Mouse (Mus musculus) midbrain, embryonic 16.5 days (tissue): ENCODE results near the gene H1fnt. TPM values are rescaled to one million over a fixed set of nuclear protein-coding genes. Genes with fewer than 3 reads are reported as not detected.

Source experiments
- ATAC-seq: fragments of 200-750 bp; cut with Nextera tagmentation; 2 replicates; pipeline ENCODE4 v1.8.0; 2017; ENCODE audit warnings: moderate TSS enrichment
- H3K27ac ChIP-seq: fragments of 300-500 bp; sonication (generic); 2 replicates; pipeline ENCODE4 v1.5.1; 2014; ENCODE audit warnings: mild to moderate bottlenecking, low read length, mixed read lengths
- H3K27me3 ChIP-seq: fragments of 300-500 bp; sonication (generic); 2 replicates; pipeline ENCODE4 v1.6.1; 2014; ENCODE audit warnings: low read depth, low read length, mixed read lengths; ENCODE audit not compliant: control insufficient read depth, insufficient read depth
- H3K36me3 ChIP-seq: fragments of 300-500 bp; sonication (generic); 2 replicates; pipeline ENCODE4 v1.6.1; 2014; ENCODE audit warnings: mild to moderate bottlenecking, low read length, moderate library complexity, mixed read lengths; ENCODE audit not compliant: control insufficient read depth, insufficient read depth
- H3K4me1 ChIP-seq: fragments of 300-500 bp; sonication (generic); 2 replicates; pipeline ENCODE4 v1.6.1; 2014; ENCODE audit warnings: mild to moderate bottlenecking, low read length, mixed read lengths; ENCODE audit not compliant: control insufficient read depth, insufficient read depth
- H3K4me2 ChIP-seq: fragments of 300-500 bp; sonication (generic); 2 replicates; pipeline ENCODE4 v1.6.1; 2014; ENCODE audit warnings: mild to moderate bottlenecking, low read length, mixed read lengths
- H3K4me3 ChIP-seq: fragments of 300-500 bp; sonication (generic); 2 replicates; pipeline ENCODE4 v1.5.1; 2014; ENCODE audit warnings: low read depth, mild to moderate bottlenecking, low read length, moderate library complexity, mixed read lengths
- H3K9ac ChIP-seq: fragments of 300-500 bp; sonication (generic); 2 replicates; pipeline ENCODE4 v1.6.1; 2014; ENCODE audit warnings: low read depth, low read length, mixed read lengths
- H3K9me3 ChIP-seq: fragments of 300-500 bp; sonication (generic); replicated peaks from 2 replicates; pipeline ENCODE4 v1.6.1; 2014; ENCODE audit warnings: mild to moderate bottlenecking, low read length, mixed read lengths; ENCODE audit not compliant: control insufficient read depth, poor library complexity, severe bottlenecking
- WGBS: fragments of 180-500 bp; shearing (Covaris S2); extraction: QIAGEN DNeasy Blood & Tissue Kit; methylation state at CpG from one replicate; pipeline ENCODE4 v1.1.7; 2014; 5-methylcytosine and 5-hydroxymethylcytosine counted together
- polyA plus RNA-seq: library from polyadenylated mRNA; unstranded; fragments of >200 nt; fragmentation: Nextera tagmentation; extraction: Ambion mirVana; gene quantifications from 2 replicates; pipeline ENCODE4 v1.2.1, GENCODE M21; 2015

H1fnt gene
- not detected in 2 replicates for polyA plus RNA-seq

GRCm38 (mm10) chr15:98257193-98257592 is at the start of gene H1fnt:
TSS of gene H1fnt (minus strand) at chr15:98257293.
- H3K4me2 ChIP-seq, result no peak within 1 kb of the TSS
- H3K9ac ChIP-seq, result no peak within 1 kb of the TSS
- H3K9me3 ChIP-seq, result no peaks in the 10 kb centered on the region
- no peaks in the 10 kb centered on the region for H3K36me3 ChIP-seq
- H3K27ac ChIP-seq, result no peak within 1 kb of the TSS
- no peaks in the 10 kb centered on the region for H3K4me1 ChIP-seq
- no peak within 1 kb of the TSS for H3K4me3 ChIP-seq
- no peaks in the 10 kb centered on the region for H3K27me3 ChIP-seq
- ATAC-seq, result no peak
- 88% methylated on average over 8 of the region's 8 CpGs for WGBS

- 0 out of 2 replicates have a peak, but pooled peaks cover 2% of the 10 kb centered on the region for H3K9me3 ChIP-seq
- 3% methylated on average over 35 of the region's 60 CpGs for WGBS
- peak within 1 kb of the TSS; percentile 91 for H3K9ac ChIP-seq
- peaks cover 4% of the 10 kb centered on the region; the same call in 1 of the 2 replicates for H3K4me1 ChIP-seq
- ATAC-seq, result peak; percentile 86
- peak within 1 kb of the TSS; percentile 47 for H3K27ac ChIP-seq
- H3K36me3 ChIP-seq, result 0 out of 2 replicates have a peak, but pooled peaks cover 3% of the 10 kb centered on the region
- H3K4me3 ChIP-seq, result peak within 1 kb of the TSS; percentile 83
- peak within 1 kb of the TSS; percentile 70 for H3K4me2 ChIP-seq
- H3K27me3 ChIP-seq, result no peaks in the 10 kb centered on the region
These were observed 38.8 kb upstream of the H1fnt start, which contains the start of gene Zfp641 for GRCm38 (mm10) chr15:98295628-98296551. TSS of gene Zfp641 (minus strand) at chr15:98296161.

GRCm38 (mm10) chr15:98293651-98294050 is 36.6 kb upstream of the H1fnt start:
- 89% methylated on average over 8 of the region's 8 CpGs for WGBS
- peaks cover 10% of the 10 kb centered on the region for H3K36me3 ChIP-seq
- H3K27ac ChIP-seq, result no peak overlapping the region
- H3K9me3 ChIP-seq, result no peaks in the 10 kb centered on the region
- H3K4me1 ChIP-seq, result peaks cover 4% of the 10 kb centered on the region; the same call in 1 of the 2 replicates
- no peak for ATAC-seq
- H3K9ac ChIP-seq, result no peak overlapping the region
- no peak overlapping the region for H3K4me2 ChIP-seq
- no peaks in the 10 kb centered on the region for H3K27me3 ChIP-seq
- no peak overlapping the region for H3K4me3 ChIP-seq

GRCm38 (mm10) chr15:98288566-98288965 is 31.5 kb upstream of the H1fnt start:
- 69% methylated on average over 12 of the region's 12 CpGs for WGBS
- Histone ChIP-seq H3K9ac (no peak overlapping the region), H3K4me1 (no peaks in the 10 kb centered on the region), H3K27me3 (no peaks in the 10 kb centered on the region), H3K36me3 (peaks cover 15% of the 10 kb centered on the region), H3K27ac (no peak overlapping the region), H3K9me3 (no peaks in the 10 kb centered on the region), H3K4me2 (no peak overlapping the region), H3K4me3 (no peak overlapping the region)
- ATAC-seq, result no peak

- Histone ChIP-seq H3K4me1 (no peaks in the 10 kb centered on the region), H3K9ac (no peak overlapping the region), H3K9me3 (no peaks in the 10 kb centered on the region), H3K27ac (no peak overlapping the region), H3K4me3 (no peak overlapping the region), H3K4me2 (no peak overlapping the region), H3K27me3 (no peaks in the 10 kb centered on the region), H3K36me3 (peaks cover 12% of the 10 kb centered on the region)
- 78% methylated on average over 7 of the region's 7 CpGs for WGBS
- ATAC-seq, result no peak
These were observed 29.3 kb upstream of the H1fnt start for GRCm38 (mm10) chr15:98286418-98286817.

- 90% methylated on average over 7 of the region's 7 CpGs for whole genome bisulfite sequencing
These were observed 683 bp upstream of the H1fnt start for GRCm38 (mm10) chr15:98257776-98258175.

GRCm38 (mm10) chr15:98256271-98256670 is 822 bp downstream of the H1fnt start:
- 94% methylated on average over 13 of the region's 13 CpGs for WGBS
- H3K27me3 ChIP-seq, result no peaks in the 10 kb centered on the region
- no peak overlapping the region for H3K4me3 ChIP-seq
- no peak for ATAC-seq
- H3K9me3 ChIP-seq, result no peaks in the 10 kb centered on the region
- no peaks in the 10 kb centered on the region for H3K36me3 ChIP-seq
- no peak overlapping the region for H3K4me2 ChIP-seq
- no peak overlapping the region for H3K9ac ChIP-seq
- no peaks in the 10 kb centered on the region for H3K4me1 ChIP-seq
- H3K27ac ChIP-seq, result no peak overlapping the region

More at GRCm38 (mm10) chr15:98257776-98258175, 683 bp upstream of the H1fnt start:
- no peak overlapping the region for H3K4me3 ChIP-seq
- H3K36me3 ChIP-seq, result no peaks in the 10 kb centered on the region
- no peak for ATAC-seq
- no peak overlapping the region for H3K9ac ChIP-seq
- H3K27ac ChIP-seq, result no peak overlapping the region
- no peaks in the 10 kb centered on the region for H3K9me3 ChIP-seq
- no peaks in the 10 kb centered on the region for H3K4me1 ChIP-seq
- H3K27me3 ChIP-seq, result no peaks in the 10 kb centered on the region
- H3K4me2 ChIP-seq, result no peak overlapping the region

- Histone ChIP-seq H3K9me3 (no peaks in the 10 kb centered on the region), H3K27ac (no peak overlapping the region), H3K4me3 (no peak overlapping the region), H3K4me2 (no peak overlapping the region), H3K27me3 (no peaks in the 10 kb centered on the region), H3K4me1 (no peaks in the 10 kb centered on the region), H3K9ac (no peak overlapping the region), H3K36me3 (no peaks in the 10 kb centered on the region)
- ATAC-seq, result no peak
- WGBS, result 92% methylated on average over 4 of the region's 4 CpGs
These were observed 21.7 kb downstream of the H1fnt start for GRCm38 (mm10) chr15:98235442-98235841.

GRCm38 (mm10) chr15:98234350-98234749 is 22.7 kb downstream of the H1fnt start, which contains the start of gene Olfr286:
TSS of gene Olfr286 (minus strand) at chr15:98234450.
- Histone ChIP-seq H3K36me3 (no peaks in the 10 kb centered on the region), H3K4me3 (no peak within 1 kb of the TSS), H3K9me3 (no peaks in the 10 kb centered on the region), H3K4me1 (no peaks in the 10 kb centered on the region), H3K9ac (no peak within 1 kb of the TSS), H3K27ac (no peak within 1 kb of the TSS), H3K4me2 (no peak within 1 kb of the TSS), H3K27me3 (no peaks in the 10 kb centered on the region)
- no peak for ATAC-seq
- WGBS, result 91% methylated on average over 4 of the region's 4 CpGs
